Mouse (Mus musculus) cerebellum, adult 11 months (tissue): Measurements from ENCODE around the gene Fam210b.
"Not testable (repeated sequence)": the region's sequence is repeated elsewhere in the genome, so short reads cannot be mapped to it uniquely, and the experiment has no call there.

Experiments
- DNase-seq: peaks from one replicate; pipeline ENCODE4 v3.0.0; 2022

Fam210b gene

GRCm38 (mm10) chr2:172345258-172345738, at the start of gene Fam210b:
Gene Fam210b (plus strand): TSS chr2:172345565.
- DNase-seq: peak; percentile 93

GRCm38 (mm10) chr2:172298083-172298482, 47.3 kb upstream of the Fam210b start:
- DNase-seq: no peak

GRCm38 (mm10) chr2:172298542-172298941, 46.8 kb upstream of the Fam210b start:
- DNase-seq: no peak

GRCm38 (mm10) chr2:172299126-172299921, 46.0 kb upstream of the Fam210b start:
- no peak for DNase-seq

- no peak for DNase-seq
These were observed 43.0 kb upstream of the Fam210b start for GRCm38 (mm10) chr2:172302396-172302795.

- DNase-seq: no peak
These were observed 41.2 kb upstream of the Fam210b start for GRCm38 (mm10) chr2:172304118-172304708.

- not testable (repeated sequence) for DNase-seq
These were observed 39.8 kb upstream of the Fam210b start for GRCm38 (mm10) chr2:172305546-172305945.

GRCm38 (mm10) chr2:172306544-172306943, 38.8 kb upstream of the Fam210b start:
- no peak for DNase-seq

- DNase-seq: no peak
These were observed 33.6 kb upstream of the Fam210b start for GRCm38 (mm10) chr2:172311731-172312130.

GRCm38 (mm10) chr2:172320878-172321277, 24.5 kb upstream of the Fam210b start:
- no peak for DNase-seq

- no peak for DNase-seq
These were observed 17.1 kb upstream of the Fam210b start for GRCm38 (mm10) chr2:172328248-172328647.

GRCm38 (mm10) chr2:172329179-172329578, 16.2 kb upstream of the Fam210b start:
- peak; percentile 23 for DNase-seq

GRCm38 (mm10) chr2:172338206-172338942, 7.0 kb upstream of the Fam210b start:
- DNase-seq: no peak

- DNase-seq: no peak
These were observed 4.4 kb upstream of the Fam210b start for GRCm38 (mm10) chr2:172340936-172341335.

GRCm38 (mm10) chr2:172341606-172342005, 3.8 kb upstream of the Fam210b start:
- DNase-seq: no peak

- peak; percentile 12 for DNase-seq
These were observed 1.6 kb upstream of the Fam210b start for GRCm38 (mm10) chr2:172343751-172344150.

- DNase-seq: peak; percentile 6
These were observed 696 bp upstream of the Fam210b start for GRCm38 (mm10) chr2:172344669-172345068.

GRCm38 (mm10) chr2:172346034-172346929, 917 bp downstream of the Fam210b start:
- DNase-seq: peak; percentile 40

- DNase-seq: no peak
These were observed 1.7 kb downstream of the Fam210b start for GRCm38 (mm10) chr2:172346933-172347611.

- DNase-seq: no peak
These were observed 3.1 kb downstream of the Fam210b start for GRCm38 (mm10) chr2:172348297-172348950.

GRCm38 (mm10) chr2:172349776-172350175, 4.4 kb downstream of the Fam210b start:
- DNase-seq: no peak
